Mouse (Mus musculus): ENCODE data around the gene Crlf1.

Crlf1 gene

DNA sequence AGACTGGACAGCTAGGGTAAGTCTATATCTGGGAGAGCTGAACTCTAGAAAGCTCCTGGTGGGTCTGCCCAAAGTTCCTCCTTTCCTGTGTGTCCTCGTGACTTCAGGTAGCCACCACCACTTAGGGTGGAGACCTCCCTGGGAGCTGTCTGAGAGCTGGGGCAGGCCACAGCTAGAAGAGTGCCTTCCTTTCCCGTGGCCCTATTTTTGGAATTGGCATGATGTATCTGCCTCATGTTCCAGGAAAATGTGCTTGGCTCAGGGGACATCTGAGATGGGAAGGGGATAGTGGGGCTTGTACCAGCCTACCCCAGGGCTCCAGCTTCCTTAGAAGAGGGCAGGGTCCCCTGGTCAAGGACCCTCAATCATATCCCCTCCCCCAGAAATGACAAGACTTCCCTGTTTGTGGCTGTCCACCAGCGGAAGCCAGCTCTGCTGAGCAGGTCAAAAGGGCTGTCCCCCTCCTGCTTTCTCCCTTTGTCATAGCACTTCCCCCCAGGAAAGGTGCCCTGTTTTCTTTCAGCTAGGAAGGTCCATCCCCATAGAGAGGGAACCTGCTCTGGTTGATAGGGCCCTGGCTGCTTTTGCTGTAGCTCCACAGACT lies 58.7 kb downstream of the Crlf1 start:
- no peak for DNase-seq (ENCODE audit: low spot score in 2 of 2)

DNA sequence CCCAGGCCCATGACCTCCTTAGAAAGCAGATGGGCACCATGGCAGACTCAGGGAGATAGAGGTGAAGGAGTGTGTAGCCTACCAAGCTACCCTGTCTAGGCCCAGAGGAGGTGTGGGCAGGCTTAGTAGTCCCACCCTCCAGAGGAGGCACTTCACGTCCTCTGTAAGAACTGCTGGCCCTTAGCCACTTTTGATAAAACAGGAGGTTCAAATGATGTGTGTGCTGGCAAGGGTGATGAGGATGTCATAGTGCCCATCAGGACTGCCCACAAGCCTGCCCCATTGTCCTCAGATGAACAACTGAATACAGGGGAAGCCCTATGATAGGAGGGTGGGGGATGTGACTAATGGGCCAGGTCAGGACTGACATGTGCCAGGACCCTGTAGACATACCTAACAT lies 59.9 kb downstream of the Crlf1 start:
- no peak for DNase-seq (ENCODE audit: low spot score in 2 of 2)

All from urinary bladder, adult 18-20 months (tissue).